Mouse (Mus musculus) olfactory bulb, adult 2 months (tissue): ENCODE measurements around the gene Txnrd1.

Experiments
- CTCF ChIP-seq: fragments of 200-500 bp; IDR thresholded peaks from 2 replicates; pipeline ENCODE4 v1.5.1; 2012; ENCODE audit warnings: low read depth, mild to moderate bottlenecking, low read length, moderate library complexity; ENCODE audit not compliant: insufficient read depth
- POLR2A ChIP-seq: fragments of 200-500 bp; IDR thresholded peaks from 2 replicates; pipeline ENCODE4 v1.6.1; 2012; ENCODE audit warnings: mild to moderate bottlenecking, low read depth, low read length, moderate library complexity; ENCODE audit not compliant: insufficient read depth

DNA sequence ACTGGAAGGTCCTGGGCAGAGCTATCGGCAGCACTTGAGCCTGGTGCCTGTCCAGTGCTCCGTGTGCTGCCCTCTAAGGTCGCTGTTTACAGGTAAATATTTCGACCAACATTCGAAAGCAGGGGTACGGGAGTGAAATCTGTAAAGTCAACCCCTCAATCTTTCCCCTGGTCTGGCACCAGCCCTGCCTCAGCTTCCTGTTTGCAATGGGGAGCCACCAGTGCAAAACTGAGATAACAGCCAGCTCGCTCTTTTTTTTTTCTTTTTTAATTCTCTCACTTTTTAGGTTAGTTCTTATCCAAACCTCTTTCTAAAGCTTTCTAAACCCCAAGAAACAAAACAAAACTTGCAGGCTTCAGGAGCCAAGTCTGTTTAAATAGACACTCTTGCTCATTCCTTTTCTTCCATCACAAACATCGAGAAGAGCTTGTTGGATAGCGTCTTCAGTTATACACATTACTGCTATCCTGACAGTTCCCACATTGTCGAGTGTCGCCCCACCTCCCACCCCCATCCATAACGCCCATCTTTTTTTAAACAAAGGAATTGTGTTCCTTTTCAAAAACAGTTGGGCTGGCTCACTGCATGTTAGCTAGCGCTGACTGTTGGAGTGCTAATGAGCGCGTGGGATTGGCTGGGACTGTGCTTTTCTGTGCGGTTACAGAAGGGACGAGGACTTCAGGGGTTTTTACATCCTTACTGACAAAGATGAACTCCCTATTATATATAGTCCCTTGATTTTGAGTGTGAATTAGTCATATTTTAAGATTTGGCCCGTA is 60.3 kb downstream of the Txnrd1 start:
- no peak for TF ChIP-seq CTCF
- TF ChIP-seq POLR2A: no peak
